Mouse (Mus musculus): ENCODE results near the gene Rab17.
A peak's percentile ranks its signal among the peaks of the same experiment; 100 is the strongest.

Gene Rab17

DNA sequence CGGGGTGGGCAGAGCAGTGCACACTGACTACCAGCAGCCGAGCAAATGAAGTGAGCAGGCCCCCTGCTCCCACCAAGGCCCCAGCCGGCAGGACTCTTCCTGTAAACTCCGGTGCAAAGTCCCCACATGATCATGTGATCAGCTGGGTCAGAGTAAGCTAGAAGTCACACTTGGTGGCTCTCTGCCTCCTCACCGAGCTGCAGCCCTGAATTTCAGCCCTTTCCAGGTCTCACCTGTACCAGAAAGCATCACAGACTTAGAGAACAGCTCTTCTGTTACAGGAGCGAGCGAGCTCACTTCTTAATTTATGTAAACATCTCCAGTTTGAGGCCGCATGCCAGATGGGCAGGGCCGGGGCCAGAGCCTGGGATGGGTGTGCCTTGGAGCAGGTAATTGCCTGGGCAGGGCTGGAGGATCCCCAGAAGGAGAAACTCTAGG, at the start of gene Rab17:
TSS of gene Rab17 (minus strand) at position 315 of the 438 bp plus-strand sequence.
- no peak for DNase-seq (ENCODE audit: low spot score)

DNA sequence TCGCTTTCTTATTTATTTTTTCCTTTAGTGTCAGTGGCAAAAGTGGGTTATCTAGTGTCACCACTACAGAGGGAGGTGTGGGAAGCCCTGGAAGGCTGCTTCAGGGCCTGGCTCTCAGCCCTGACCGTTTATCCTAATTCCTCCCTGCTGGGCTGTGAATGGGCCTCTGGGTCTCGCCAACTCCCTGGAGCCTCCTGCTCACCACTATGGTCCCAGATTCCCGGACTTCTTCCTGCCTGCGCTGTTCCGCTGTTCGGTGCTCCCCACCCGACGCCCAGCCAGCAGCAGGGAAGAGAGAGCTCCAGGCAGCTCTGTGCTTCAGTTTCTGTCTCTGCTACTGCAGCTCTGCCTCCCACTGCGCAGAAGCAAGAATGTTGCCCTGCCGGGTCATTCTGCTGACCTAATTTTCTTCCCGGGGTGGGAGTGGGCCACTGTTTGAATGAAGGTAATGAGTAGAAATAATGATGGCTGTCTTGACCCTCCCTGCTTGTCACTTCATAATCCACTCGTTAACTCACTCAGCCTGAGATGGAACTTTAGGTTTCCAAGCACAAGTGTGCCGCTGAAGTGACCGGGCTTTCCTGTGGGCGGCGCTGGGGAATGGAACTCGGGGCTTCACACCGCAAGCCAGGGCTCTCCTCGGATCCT, 47.8 kb upstream of the Rab17 start:
- peak; percentile 53 for DNase-seq (ENCODE audit: low spot score)

DNA sequence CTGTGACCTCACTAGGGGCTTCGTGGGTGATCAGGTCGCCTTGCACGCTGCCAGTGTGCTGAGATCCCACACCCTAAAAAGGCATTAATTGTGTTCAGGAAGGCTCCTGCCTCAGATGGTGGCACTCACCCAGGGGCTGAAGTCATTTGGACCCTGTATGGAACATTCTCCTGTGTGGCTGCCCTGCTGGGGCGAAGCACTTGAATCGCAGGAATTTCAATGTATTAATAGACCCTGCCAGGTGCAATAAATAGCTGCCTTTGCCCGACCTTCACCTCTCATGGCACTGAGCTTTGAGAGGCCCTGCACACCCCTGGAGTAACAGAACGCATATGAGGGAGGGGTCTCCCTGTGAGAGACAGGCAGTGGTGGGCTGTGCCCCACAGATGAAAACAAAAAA, 46.1 kb upstream of the Rab17 start:
- no peak for DNase-seq (ENCODE audit: low spot score)

DNA sequence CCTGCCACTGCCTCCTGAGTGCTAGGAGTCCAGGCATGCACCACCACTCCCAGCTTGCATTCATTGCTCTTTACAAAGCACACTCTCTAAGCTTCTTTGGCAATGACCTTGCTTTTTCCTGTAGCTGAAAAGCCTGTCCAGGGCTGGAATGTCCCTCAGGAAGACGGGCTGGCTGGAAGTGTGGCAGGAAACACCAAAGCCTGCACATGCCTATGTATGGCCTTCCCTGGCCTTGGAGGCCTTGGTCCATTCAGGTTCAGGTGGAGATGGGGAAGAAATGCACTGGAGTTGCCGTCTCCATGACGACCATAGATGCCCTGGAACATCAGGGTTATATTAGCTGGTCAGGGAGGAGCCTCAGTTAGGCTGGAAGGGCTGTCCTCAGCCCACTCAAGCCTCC, 44.3 kb upstream of the Rab17 start:
- peak; percentile 13 for DNase-seq (ENCODE audit: low spot score)

DNA sequence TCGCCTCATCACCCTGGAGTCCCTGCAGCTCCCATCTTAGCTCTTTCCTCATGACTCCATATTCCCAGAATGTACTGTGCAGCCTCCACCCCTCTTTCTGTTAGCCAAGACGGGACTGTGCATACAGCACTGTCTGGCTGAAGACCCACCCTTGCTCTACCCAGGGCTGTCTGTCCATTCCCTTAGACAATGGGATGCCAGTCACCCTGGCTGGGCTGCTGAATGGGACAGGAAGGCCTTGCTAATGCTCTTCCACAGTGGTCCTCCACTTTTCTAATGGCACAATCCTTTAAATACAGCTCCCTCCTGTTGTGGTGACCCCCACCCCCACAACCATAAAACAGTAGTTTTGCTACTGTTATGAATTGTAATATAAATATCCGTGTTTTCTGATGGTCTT, 41.9 kb upstream of the Rab17 start:
- no peak for DNase-seq (ENCODE audit: low spot score)

DNA sequence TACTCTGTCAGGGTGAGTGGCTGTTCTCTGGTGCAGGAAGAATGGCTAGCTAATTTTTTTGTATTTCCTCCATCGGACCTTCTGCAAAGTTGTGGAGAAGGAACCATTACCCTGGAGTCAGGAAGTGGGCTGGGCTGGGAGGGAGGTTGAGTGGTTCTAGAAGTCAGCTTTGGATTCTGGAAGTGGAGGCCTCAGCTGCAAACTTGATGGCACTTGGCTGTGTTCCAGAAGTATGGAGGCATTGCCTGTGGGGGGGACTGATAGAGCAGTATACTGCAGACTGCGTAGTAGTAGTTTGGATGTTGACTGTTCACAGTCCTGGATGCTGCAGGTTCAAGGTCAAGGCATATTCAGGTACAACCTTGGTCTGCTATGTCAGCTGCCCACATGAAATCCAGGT, 41.3 kb upstream of the Rab17 start:
- DNase-seq (ENCODE audit: low spot score): no peak

DNA sequence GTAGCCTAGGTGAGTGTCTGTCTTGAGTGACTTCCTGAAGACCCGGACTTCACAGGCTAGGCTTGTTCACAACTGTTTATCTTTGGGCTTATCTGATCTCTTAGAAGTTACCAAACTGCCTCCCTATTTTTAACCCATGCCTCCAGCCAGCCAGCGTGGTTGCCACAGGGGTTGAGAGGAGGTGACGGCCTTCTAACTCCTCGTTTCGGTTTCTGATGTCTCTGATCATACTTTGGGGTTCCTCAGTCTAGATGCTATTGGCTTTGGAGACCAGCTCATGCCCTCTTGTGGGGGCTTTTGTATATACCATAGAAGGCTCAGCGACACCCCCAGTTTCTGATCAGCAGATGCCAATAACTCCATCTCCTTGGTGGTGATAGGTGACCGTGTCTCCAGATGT, 40.8 kb upstream of the Rab17 start:
- no peak for DNase-seq (ENCODE audit: low spot score)

DNA sequence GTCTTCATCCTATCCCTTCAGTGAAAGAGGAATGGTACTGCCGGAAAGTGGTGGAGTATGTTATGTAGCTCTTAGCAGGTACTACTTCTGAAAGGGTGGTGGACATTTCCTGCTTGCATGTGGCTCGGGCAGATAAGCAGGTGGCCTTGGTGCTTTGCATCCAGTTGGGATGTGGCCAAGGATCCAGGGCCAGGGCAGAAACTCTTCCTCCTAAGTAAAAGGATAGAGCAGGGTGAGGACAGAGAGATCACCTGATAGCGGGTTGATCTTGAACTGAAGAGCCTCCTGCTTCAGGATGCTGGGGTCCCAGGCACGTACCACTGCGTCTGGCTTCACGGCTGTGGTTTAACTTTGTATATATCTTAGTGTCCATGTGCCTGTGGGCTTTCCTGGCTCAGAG, 39.8 kb upstream of the Rab17 start:
- DNase-seq (ENCODE audit: low spot score): no peak

DNA sequence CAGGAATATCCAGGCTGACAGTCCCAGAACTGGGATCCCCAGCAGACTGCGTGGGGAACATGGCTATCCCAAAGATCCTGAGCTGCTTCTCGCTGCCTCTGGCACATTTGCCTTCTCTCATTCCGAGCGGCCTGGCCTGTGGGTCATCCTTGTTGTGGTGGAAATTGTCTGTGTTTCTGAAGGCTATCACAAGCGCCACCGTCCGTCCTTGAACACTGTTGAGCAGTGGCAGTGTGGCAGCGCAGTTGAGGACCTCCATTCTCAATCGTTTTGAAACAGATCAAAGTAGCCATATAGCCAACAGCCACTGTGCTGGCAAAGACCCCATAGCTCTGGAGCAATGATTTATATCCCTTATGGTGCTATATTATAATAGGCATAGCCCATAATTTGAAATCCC, 39.3 kb upstream of the Rab17 start:
- no peak for DNase-seq (ENCODE audit: low spot score)

DNA sequence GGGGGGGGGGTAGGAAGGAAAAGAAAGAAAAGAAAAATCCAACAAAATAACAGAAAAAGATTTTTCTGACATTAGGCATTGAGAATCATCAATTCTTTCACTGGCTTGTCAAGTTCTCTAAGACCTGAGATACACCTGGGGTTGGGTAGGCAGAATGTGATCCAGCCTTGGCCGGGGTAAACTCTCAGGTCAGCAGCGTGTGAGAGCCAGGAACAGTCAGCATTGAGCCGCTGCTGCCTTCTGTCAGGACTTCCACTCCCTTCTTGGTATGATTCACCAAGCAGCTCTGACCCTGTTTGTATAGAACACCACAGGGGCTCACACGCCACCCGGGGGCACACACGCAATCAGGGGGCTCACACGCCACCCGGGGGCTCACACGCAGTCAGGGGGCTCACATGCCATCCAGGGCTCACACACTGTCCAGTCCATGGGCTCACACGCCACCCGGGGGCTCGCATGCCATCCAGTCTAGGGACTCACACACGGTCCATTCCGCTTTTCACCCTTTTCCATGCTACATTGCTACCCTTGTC, 38.8 kb upstream of the Rab17 start:
- no peak for DNase-seq (ENCODE audit: low spot score)

DNA sequence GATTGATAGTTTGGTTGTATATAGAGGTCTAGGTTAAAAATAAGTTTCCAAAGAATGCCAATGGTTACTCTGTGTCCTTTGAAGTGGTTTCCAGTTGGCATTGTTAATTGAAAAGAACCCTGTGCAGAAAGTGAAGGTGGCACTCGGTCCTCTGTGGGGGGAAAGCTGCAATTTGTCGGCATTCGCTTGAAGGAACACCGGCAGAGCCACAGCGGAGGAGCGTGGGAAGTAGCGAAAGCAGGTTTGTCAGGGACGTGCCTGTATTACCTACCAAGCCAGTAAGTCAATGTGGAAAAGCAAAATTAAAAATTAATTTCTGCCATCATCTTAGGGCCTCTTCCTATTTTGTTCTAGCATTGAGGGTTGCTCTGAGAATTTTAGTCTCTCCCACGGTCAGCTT, 37.2 kb upstream of the Rab17 start:
- DNase-seq (ENCODE audit: low spot score): no peak

DNA sequence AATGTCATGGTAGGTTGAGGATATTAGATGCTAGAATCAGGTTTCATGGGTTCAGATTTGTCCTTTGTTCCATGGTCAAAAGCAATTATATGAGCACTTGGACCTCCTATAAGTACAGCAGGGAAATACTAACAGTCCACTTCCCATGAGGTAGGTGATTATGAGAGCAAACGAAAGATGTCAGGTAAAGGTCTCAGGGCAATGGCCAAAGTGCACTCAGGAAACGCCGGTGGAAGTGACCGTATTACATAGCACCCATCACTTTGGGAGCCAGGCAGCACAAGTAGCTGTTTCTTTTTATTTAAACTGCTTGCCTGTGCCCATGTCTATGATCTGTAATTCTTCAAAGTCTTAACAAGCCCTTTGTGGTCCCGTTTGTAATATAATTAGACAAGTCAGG, 36.6 kb upstream of the Rab17 start:
- DNase-seq (ENCODE audit: low spot score): no peak

DNA sequence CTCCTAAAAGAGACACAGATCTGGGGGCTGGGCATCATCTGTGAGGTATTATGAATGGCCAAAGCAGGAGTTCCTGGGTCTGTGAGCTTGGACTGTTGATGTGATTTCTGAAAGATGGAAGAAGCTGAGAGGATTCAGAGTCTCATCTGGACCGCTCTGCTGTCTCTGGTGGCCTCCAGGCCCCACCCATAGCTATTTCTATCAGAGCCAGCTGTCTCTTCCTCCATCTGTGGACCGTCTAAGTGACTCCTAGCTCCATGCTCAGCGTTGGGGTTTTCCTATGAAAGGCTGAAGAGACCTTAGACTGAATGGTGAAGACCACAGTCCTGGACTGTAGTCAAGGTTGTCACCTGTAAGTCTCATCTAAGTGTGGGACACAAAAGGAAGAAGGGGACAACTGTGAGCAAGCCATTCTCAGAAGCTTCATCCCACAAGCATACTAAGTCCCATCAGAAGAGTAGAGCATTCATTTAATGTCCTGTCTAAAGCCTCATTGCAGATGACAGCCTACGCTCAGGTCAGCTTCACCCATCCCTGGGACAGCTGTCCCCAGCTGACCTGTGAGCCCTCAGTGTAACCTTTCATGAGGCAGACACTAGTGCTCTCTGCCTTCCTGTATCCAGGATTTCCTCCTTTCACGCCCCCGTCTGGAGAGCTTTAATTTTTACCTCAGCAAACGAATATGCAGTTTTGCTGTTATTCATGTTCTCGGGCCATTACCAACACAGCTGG, 34.2 kb upstream of the Rab17 start:
- DNase-seq (ENCODE audit: low spot score): no peak

DNA sequence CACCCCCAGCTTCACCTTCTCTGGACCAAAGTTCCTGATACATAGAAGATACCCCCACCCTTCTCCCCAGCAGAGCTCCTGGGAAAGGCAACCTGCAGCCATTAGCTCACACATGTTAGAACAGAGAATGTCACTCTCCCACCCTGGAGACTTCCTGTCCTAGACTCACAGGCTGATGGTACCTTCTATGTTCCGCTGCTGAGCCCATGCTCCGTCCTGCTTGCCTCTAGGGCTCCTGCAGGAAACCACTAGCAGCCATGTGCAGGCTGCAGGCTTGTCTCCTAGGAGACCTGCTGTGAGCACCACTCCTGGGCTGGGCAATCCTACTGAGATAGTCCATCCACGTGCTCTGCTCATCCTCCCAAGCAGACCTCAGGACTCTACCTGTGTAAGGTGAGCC, 33.2 kb upstream of the Rab17 start:
- no peak for DNase-seq (ENCODE audit: low spot score)

DNA sequence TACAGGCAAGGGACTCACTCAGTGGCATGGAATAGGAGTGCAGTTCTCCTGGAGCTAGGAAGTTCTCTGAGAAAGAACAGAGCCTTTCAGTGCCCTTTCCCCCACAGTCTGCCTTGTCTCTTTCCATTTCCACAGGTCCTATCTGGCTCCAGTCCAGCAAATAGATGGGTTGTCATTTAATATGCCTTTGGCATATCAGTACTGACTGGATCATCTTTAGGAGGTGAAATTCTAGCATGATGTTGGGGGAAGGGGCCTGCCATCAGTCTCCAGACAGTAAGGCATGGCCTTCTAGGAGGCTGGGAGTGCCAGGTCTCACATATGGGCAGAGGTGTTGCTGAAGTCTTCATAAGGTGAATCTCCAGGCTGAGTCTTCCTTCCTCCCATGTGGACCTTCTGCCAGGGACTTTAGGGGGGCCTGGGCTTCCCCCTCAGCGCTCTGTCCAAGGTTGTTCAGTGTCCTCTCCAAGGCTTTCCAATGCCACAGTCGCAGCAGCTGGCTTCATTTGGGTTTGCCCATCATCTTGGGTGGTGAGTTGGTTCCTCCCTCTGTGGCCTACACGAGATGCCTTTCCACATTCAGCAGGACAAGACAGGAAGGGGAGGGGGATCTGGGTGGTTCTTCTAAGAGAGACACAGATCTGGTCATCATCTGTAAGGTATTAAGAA, 32.5 kb upstream of the Rab17 start:
- DNase-seq (ENCODE audit: low spot score): no peak

DNA sequence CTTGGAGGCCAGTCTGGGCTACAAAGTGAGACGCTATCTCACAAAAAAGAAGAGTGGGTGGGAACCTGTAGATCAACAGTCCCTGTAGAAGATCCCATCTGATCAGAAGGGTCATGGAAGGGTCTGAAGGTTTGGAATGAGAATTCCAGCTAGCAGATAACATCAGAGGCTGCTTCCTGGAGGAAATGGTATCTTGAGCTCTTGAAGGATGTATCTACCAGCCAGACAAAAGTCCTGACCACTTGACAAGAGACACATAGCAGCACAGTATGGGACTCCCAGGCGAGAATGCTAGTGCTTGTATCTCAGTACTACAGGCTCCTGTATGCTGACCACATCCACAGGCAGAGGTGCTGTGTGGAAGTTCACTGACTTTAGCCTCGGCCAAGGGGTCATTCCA, 31.6 kb upstream of the Rab17 start:
- DNase-seq (ENCODE audit: low spot score): no peak

DNA sequence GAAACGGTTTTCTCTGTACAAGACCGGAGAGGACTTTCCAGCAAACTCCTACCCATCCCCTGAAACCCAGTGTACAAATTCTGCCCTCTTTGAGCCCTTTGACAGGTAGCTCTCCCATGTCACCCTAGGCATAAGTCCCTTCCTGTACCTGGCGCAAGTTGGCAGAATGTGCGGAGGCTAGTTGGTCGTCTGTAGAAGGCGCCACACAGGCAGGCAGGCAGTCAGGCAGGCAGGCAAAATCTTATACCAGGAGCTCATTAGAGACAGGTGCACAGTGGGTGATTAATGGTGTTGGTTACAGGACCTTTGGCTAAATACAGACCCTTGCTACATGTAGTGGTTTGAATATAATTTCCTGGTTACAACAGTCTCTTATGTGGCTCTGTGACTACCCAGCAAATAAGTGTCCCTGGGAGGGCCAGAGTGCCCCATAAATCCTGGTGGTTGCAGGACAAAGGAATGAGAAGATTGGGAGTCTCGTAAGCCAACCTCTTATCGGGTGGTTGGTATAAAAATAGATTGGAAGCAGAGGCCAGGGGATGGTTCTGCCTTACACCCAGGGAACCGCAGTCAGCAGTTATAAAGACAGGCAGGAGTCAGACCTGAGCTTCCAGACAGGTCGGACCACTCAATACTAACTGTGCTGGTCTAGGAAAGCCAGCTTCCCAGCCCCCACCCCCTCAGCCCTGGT, 30.6 kb upstream of the Rab17 start:
- DNase-seq (ENCODE audit: low spot score): no peak

DNA sequence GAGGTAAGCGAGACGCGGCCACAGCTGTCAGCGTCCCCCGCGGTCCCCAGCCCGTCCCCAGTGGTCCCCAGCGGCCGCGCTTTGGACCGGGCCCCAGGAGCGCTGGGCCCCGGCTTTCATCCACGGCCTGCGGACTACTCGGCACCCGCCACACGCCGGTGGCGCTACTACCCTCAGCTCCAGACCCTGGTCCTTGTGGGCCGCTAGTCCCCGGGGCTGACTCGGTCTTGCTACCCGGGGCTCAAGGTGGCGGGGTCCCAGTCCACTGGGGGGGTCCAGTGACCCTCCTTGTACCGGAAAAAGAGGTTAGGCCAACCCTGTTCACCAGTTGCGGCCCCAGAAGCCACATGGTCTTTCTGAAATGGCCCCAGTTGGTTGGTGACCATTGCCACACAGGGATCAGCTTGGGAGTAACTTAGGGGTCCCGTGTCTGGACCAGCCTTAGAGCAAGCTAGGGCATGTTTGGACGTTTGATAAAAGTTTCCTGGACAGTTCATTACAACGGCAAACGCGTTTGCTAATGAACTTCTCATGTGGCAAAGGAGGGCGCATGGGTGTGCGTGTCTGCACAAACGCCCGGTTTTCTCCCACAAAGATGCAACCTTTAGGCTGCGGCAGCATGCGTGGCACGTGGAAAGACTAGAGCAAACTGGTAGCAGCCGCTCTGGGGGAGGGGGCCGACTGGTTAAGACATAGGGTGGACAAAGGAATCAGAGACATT, 29.6 kb upstream of the Rab17 start:
- peak; percentile 69 for DNase-seq (ENCODE audit: low spot score)

DNA sequence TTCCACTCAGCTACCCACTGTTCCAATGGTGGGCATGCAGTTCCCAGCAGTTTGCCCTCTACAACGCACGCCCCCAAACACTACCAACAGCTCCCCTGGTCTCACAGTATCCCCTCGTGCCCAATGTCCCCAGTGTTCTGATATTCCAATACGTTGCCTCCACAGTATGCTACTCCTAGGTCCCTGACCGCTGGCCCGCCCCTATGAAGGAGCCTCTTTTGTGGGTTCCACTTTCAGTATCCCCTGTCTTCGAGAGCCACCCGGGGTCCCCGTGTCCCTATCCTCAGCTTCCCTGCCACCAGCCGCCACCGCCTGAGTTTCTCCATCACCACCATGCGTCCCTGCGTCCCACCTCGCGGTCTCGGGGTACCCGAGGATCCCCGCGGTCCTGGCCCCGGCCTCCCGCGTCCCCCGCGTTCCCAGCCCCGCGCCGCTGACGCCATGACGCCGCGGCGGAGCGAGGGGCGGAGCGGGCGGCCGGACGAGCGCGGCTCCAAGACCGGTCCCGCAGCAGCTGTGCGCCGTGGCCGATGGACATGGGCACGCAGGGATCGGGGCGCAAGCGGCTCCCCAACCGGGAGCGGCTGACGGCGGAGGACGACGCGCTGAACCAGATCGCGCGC, 28.9 kb upstream of the Rab17 start, which contains the start of gene Lrrfip1:
TSS of gene Lrrfip1 (plus strand) at position 470 of the 623 bp plus-strand sequence.
- peak; percentile 68 for DNase-seq (ENCODE audit: low spot score)

DNA sequence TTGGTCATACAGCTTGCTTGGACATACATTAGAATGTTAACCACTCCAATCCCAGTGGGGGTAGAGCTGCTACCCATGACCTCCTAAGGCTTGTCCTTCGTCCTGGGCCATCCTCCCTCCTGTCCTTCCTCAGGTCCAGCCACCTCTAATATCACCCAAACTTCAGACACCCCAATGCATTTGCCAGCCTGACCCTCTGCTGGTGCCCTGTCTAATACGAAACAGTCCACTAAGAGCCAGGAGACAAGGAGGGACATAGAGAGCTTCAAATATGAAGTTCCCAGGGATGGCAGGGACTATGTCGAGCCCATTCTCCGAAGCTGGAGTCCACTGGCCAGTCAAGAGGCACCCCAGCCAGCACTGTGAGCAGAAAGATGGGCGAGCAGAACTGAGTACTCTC, 28.2 kb upstream of the Rab17 start:
- DNase-seq (ENCODE audit: low spot score): no peak

DNA sequence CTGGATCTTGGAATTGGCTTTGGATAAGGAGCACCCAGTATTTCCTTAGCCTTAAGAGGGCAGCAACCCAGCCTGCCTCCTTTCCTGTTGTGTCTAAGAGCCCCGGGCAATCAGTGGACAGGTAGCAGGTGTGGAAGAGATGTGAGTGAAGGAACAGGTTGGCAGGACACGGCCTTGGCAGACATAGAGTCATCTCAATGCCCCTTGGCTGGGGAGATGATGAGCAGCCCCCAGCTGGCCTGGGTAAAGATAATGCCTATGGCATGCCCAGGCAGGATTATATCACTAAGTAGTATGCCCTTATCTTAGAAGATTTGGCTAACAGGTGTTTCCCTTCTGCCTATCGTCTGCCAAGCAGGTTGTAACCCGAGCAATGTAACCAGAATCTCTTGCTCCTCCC, 27.7 kb upstream of the Rab17 start:
- DNase-seq (ENCODE audit: low spot score): no peak
